Mouse (Mus musculus): ENCODE measurements around the gene Fam53a. TPM values are rescaled to one million over a fixed set of nuclear protein-coding genes. Genes with fewer than 3 reads are reported as not detected.

Gene Fam53a
- polyA plus RNA-seq (2017; shearing (Covaris generic)) = 22.1 TPM

GRCm38 (mm10) chr5:33629301-33629987 lies at the start of gene Fam53a, which contains the start of gene Gm9903:
TSS of gene Fam53a (minus strand) at chr5:33629635.
TSS of gene Gm9903 (plus strand) at chr5:33629925.

GRCm38 (mm10) chr5:33657787-33658663 lies 28.6 kb upstream of the Fam53a start, which contains the start of the genes Tacc3 and Tmem129:
TSS of gene Tacc3 (plus strand) at chr5:33658128.
TSS of gene Tmem129 (minus strand) at chr5:33658416.

GRCm38 (mm10) chr5:33651921-33652782 lies 22.7 kb upstream of the Fam53a start, which contains the start of gene Slbp:
TSS of gene Slbp (minus strand) at chr5:33652574.

Other genes with a start within 250 kb of the Fam53a start
- not detected for gene Nkx1-1, start 195.7 kb downstream of the Fam53a start, polyA plus RNA-seq (2017; shearing (Covaris generic))
- gene Gm9903, start 290 bp upstream of the Fam53a start, polyA plus RNA-seq (2017; shearing (Covaris generic)) = 1.4 TPM
- gene Slbp, start 22.9 kb upstream of the Fam53a start, polyA plus RNA-seq (2017; shearing (Covaris generic)) = 171 TPM
- 21.1 TPM for gene Tacc3, start 28.5 kb upstream of the Fam53a start, polyA plus RNA-seq (2017; shearing (Covaris generic))
- 38.6 TPM for gene Tmem129, start 28.8 kb upstream of the Fam53a start, polyA plus RNA-seq (2017; shearing (Covaris generic))
- gene Fgfr3, start 92.0 kb upstream of the Fam53a start, polyA plus RNA-seq (2017; shearing (Covaris generic)) = not detected
- 16.0 TPM for gene Letm1, start 153.2 kb upstream of the Fam53a start, polyA plus RNA-seq (2017; shearing (Covaris generic))
- 8.1 TPM for gene Nsd2, start 191.1 kb upstream of the Fam53a start, polyA plus RNA-seq (2017; shearing (Covaris generic))

All from CD4-positive, CD25-positive, alpha-beta regulatory T cell, adult 9 weeks (primary cell).